Mouse (Mus musculus): Measurements from ENCODE around the gene Actl6b. TPM values are rescaled to one million over a fixed set of nuclear protein-coding genes. Genes with fewer than 3 reads are reported as not detected.

Gene Actl6b
- 0.07 TPM in 1 of 2 replicates, not detected in the other for polyA plus RNA-seq (2016; fragmentation: Nextera tagmentation; extraction: Ambion mirVana)

DNA sequence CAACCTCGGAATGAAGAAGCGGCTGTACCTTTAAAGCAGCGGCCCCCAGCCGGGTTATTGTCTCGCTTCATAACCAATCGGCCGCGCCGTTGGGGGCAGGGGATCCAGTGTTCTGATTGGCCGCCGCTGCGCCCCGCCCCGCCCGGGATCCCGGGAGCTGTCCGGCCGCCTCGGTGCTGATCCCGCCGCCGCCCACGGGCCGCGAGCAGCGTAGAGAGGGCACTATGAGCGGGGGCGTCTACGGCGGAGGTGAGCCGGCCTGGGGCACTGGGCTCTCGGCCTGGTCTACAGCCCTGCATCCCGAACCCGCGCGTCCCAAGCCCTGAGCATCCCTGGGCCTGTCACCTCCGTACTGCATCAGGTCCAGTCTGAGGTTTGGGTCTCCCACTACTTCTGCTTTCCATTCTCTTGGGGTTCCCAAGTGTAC, at the start of gene Actl6b:
Gene Actl6b (plus strand): TSS at position 107 of the 427 bp plus-strand sequence.
- Histone ChIP-seq H3K4me3 (peak within 1 kb of the TSS; percentile 40), H3K27me3 (ENCODE audit: insufficient read depth, poor library complexity, severe bottlenecking) (peaks cover 25% of the 10 kb centered on the region)
- WGBS, result 1% methylated on average over 37 of the region's 37 CpGs

DNA sequence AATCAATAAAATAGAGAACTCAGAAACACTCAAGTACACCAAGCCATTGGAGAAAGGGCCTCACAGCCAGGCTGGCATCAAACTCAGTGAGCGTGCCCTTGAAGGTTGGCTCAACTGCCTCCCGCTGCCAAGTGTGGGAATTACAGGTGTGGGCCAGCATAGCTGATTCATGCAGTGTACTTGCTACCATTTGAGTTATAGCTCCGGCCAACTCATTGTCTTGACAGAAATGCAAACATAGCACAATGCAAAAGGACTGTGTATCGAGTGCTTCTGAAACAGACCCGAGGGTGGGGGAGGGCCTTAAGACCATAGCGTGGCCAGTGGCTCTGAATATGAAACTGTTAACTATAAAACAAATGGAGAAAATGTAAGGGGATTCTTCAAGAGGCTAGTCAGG, 49.3 kb upstream of the Actl6b start:
- Histone ChIP-seq H3K27ac (no peak overlapping the region), H3K27me3 (ENCODE audit: insufficient read depth, poor library complexity, severe bottlenecking) (no peaks in the 10 kb centered on the region), H3K9me3 (no peaks in the 10 kb centered on the region), H3K36me3 (peaks cover 12% of the 10 kb centered on the region; the same call in 1 of the 2 replicates), H3K4me1 (peaks cover 12% of the 10 kb centered on the region; the same call in 1 of the 2 replicates), H3K4me3 (no peak overlapping the region)
- 83% methylated on average over 6 of the region's 6 CpGs for WGBS
- no peak for DNase-seq (ENCODE audit: low spot score)

More for the DNA sequence above, at the start of gene Actl6b:
- Histone ChIP-seq H3K9me3 (no peaks in the 10 kb centered on the region), H3K36me3 (no peaks in the 10 kb centered on the region), H3K4me1 (peaks cover 6% of the 10 kb centered on the region; the same call in 1 of the 2 replicates), H3K27ac (no peak within 1 kb of the TSS)
- peak; percentile 87 for DNase-seq (ENCODE audit: low spot score)

DNA sequence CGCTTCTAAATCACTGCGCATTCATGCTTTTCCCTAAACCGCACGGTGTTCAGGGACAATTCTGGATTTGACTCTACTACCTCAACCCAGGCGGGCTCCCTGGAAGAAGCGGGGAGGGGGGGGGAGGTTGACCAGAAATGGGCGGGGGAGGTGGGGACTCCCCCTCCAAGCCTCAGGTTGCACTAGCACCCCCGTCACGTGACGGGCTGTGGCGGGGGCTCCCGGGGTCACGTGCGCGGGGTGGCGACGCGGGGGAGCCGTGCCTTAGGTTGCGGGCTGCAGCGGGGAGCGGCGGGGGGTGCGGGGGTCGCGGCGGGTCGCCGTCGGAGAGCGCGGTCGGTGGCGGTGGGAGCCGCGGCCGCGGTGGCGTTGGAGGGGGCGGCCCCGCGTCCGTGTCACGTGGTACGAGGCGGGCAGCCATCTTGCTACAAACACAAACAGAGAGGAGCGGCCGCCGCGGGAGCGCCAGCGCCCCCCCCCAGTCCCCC, 43.3 kb upstream of the Actl6b start:
- WGBS, result 2% methylated on average over 28 of the region's 52 CpGs
- Histone ChIP-seq H3K27me3 (ENCODE audit: insufficient read depth, poor library complexity, severe bottlenecking) (no peaks in the 10 kb centered on the region), H3K9me3 (no peaks in the 10 kb centered on the region), H3K4me1 (peaks cover 44% of the 10 kb centered on the region), H3K4me3 (peak overlapping the region; percentile 99), H3K36me3 (0 out of 2 replicates have a peak, but pooled peaks cover 2% of the 10 kb centered on the region), H3K27ac (peak overlapping the region; percentile 99)
- peak; percentile 91 for DNase-seq (ENCODE audit: low spot score)

DNA sequence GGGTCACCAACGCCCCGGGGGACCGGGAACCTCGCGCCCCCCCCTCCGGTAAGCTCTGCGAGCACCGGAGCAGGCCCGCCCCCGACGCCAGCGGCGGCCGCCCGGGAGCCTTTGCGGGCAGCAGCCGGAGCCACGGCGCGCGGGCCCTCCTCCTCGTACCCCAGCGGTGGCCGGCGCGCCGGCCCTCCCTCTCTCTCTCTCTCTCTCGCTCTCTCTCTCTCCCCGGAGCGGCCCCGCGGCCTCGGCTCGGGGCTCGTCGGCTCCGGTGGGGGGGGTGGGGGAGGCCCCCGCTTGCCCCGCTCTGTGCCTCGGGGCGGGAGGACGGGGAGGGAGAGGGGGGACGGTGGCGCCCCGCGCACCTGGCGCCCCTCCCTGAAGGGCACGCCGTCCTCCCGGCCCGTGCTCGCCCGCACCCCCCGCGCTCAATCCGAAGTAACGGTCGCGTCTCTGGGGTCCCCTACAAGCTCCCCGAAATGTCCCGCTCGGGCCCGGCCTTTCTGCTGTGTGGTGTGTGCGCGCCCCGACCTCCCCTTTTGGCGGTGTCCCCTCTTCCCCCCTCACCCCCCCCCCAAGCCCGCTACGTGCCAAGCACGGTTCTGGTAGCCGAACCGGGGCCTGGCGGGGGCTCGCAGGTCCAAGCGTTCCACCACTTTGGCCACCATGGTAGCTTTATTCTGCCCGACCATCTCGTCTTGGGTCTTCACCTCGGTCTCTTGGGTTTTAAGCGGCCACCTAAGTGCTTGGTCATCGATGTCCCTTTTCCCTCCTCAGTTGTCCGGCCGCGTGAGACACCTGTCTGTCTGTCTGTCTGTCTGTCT, 42.5 kb upstream of the Actl6b start:
- Histone ChIP-seq H3K4me1 (peaks cover 44% of the 10 kb centered on the region), H3K27ac (peak overlapping the region; percentile 99), H3K4me3 (peak overlapping the region; percentile 99), H3K36me3 (0 out of 2 replicates have a peak, but pooled peaks cover 2% of the 10 kb centered on the region), H3K27me3 (ENCODE audit: insufficient read depth, poor library complexity, severe bottlenecking) (no peaks in the 10 kb centered on the region), H3K9me3 (no peaks in the 10 kb centered on the region)
- 1% methylated on average over 58 of the region's 83 CpGs for WGBS
- no peak for DNase-seq (ENCODE audit: low spot score)

DNA sequence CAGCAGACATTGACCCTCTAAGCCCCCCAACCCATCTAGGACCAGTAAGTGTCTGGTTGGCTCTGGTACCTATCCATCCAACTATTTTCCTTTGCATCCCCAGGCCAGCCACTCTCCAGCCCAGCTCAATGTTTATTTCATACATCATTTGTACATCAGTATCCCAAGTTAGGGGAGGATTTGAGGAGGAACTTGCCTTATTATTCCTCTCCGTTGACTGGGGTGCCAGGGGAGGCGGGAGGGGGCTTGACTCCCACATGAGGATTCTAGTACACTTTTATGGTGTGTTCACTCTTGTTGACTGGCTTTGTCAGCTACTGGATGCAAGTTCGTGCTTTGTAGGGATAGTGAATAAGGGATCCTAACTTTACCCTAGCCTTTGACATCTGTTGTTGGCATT, 41.6 kb upstream of the Actl6b start:
- Histone ChIP-seq H3K4me3 (peak overlapping the region; percentile 99), H3K9me3 (no peaks in the 10 kb centered on the region), H3K36me3 (0 out of 2 replicates have a peak, but pooled peaks cover 2% of the 10 kb centered on the region), H3K4me1 (peaks cover 44% of the 10 kb centered on the region), H3K27me3 (ENCODE audit: insufficient read depth, poor library complexity, severe bottlenecking) (no peaks in the 10 kb centered on the region), H3K27ac (no peak overlapping the region; the same call in 1 of the 2 replicates)
- DNase-seq (ENCODE audit: low spot score), result no peak
- WGBS, result 83% methylated on average over 3 of the region's 3 CpGs

DNA sequence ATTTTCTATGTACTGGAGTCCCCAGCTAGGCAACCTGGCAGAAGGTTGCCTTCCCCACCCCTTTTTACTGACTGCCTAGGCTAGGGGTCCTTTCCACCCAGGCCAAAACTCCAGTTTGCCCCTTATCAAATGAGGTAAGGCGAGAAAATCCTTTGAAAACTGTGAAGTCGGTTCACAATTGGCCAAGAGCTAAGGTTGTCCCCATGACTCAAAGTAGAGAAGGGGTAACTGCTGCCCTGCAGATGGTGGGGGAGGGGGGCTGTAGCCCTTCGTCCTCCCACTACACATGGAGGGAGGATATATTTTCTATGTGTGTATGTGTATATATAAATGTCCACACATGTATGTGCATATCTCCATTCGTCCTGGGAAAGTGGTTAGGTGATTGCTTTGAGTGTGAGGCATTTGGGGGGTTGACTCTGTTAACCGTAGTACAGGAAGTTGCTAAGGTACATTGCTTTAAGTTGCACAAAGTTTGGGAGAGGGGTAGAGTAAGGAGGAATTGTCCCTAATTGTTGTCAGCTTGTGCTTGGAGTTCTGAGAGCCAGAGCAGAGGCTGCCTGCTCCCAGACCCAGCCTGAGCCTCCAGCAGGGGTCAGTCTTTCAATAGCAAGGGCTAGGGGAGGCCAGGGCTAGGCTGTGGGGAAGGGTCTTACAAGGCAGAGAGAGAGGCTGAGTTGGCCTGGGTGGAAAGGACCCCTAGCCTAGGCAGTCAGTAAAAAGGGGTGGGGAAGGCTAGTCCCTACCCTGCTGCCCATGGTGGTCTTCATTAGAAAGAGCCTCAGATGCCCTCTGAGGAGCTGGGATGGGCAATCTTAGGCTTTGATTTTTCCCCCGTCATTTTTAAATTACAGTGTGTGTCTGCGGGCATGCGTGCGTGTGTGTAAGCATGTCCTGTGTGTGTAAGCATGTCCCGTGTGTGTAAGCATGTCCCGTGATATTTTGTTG, 40.2 kb upstream of the Actl6b start:
- peaks cover 44% of the 10 kb centered on the region for H3K4me1 ChIP-seq
- H3K4me3 ChIP-seq, result no peak overlapping the region
- H3K9me3 ChIP-seq, result no peaks in the 10 kb centered on the region
- H3K27ac ChIP-seq, result no peak overlapping the region
- WGBS, result 78% methylated on average over 11 of the region's 11 CpGs
- no peak for DNase-seq (ENCODE audit: low spot score)
- H3K27me3 ChIP-seq (ENCODE audit: insufficient read depth, poor library complexity, severe bottlenecking), result no peaks in the 10 kb centered on the region
- peaks cover 12% of the 10 kb centered on the region for H3K36me3 ChIP-seq

DNA sequence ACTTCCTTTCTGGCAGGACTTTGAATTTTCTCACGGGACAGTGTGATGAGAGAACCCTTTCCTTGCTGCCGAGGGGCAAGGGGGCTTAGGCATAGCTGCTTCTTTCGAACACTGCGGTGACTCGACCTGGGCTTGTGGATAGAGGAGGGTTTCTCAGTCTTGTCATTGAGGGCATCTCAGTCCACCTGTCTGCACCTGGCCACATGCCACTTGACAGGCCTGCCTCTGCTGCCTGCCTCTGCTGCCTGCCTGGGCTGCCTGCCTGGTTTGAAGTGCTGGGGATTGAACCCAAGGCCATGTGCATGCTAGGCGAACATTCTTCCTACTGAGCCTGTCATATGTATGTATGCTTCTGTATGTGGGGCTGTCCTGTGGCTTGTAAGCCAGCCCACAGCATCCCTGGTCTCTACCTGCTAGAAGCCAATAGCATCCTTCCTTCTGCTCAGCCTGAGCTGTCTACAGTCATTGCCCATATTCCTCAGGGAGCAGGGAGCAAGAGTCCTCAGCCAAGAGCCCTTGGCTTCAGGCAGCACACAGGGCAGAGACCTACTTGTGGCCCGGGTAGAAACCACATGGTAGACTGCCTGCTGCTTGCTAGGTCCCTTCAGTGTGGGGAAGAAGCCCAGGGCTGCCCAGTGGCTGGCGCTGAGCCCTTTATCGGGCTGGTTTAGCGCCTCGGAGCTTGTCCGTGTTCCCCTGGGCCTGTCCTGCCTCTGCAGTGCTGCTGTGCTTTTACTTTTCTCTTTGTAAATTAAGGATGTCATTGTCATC, 39.2 kb upstream of the Actl6b start:
- Histone ChIP-seq H3K36me3 (peaks cover 23% of the 10 kb centered on the region), H3K27me3 (ENCODE audit: insufficient read depth, poor library complexity, severe bottlenecking) (no peaks in the 10 kb centered on the region), H3K4me3 (no peak overlapping the region), H3K27ac (no peak overlapping the region), H3K9me3 (no peaks in the 10 kb centered on the region), H3K4me1 (peaks cover 44% of the 10 kb centered on the region)
- WGBS, result 84% methylated on average over 12 of the region's 12 CpGs
- DNase-seq (ENCODE audit: low spot score), result no peak

DNA sequence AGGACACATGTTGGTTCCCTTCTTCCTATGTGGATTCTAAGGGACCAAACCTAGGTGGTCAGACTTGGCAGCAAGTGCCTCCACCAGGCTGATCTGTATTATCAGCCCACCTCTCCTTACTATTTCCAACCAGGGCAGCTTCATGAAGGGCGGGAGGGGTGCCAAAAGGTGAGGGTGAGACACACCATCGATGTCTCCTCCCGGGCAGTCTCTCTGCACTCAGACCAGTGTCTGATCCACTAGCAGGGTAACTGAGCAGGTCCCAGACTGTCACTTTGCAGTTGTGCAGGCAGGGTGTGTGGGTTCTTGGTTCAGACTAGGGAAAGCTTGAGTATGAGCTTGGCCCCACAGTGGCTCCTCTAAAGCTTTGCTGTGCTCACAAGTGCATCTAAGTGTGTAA, 38.5 kb upstream of the Actl6b start:
- DNase-seq (ENCODE audit: low spot score), result no peak
- no peaks in the 10 kb centered on the region for H3K9me3 ChIP-seq
- H3K27ac ChIP-seq, result no peak overlapping the region
- no peaks in the 10 kb centered on the region for H3K27me3 ChIP-seq (ENCODE audit: insufficient read depth, poor library complexity, severe bottlenecking)
- H3K4me1 ChIP-seq, result peaks cover 41% of the 10 kb centered on the region
- peaks cover 29% of the 10 kb centered on the region for H3K36me3 ChIP-seq
- WGBS, result 86% methylated on average over 3 of the region's 3 CpGs
- H3K4me3 ChIP-seq, result no peak overlapping the region

DNA sequence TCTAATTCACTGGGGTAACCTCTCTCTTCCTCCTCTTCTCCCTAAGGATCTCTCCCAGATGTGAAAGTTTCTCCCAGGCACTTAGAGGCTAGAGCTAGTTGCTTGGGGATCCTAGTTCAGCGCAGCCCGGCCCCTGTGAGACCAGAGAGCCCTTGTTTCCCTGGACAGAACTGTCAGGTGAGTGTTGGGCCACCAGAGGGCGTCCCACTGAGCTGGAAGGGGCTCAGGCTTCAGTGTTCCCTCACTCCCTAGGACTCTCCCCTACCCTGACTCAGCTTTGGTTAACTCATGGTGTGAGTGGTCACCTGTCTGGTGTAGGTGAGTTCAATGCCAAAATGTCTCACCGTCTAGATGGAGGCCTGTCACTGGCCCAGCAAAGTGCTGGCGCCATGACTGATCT, 34.9 kb upstream of the Actl6b start, which contains the start of gene Gigyf1:
Gene Gigyf1 (plus strand): TSS at position 113 of the 400 bp plus-strand sequence.
- 77% methylated on average over 5 of the region's 5 CpGs for WGBS
- DNase-seq (ENCODE audit: low spot score), result no peak
- Histone ChIP-seq H3K27me3 (ENCODE audit: insufficient read depth, poor library complexity, severe bottlenecking) (no peaks in the 10 kb centered on the region), H3K4me3 (no peak within 1 kb of the TSS), H3K36me3 (peaks cover 66% of the 10 kb centered on the region), H3K4me1 (peaks cover 13% of the 10 kb centered on the region), H3K9me3 (no peaks in the 10 kb centered on the region), H3K27ac (no peak within 1 kb of the TSS)

DNA sequence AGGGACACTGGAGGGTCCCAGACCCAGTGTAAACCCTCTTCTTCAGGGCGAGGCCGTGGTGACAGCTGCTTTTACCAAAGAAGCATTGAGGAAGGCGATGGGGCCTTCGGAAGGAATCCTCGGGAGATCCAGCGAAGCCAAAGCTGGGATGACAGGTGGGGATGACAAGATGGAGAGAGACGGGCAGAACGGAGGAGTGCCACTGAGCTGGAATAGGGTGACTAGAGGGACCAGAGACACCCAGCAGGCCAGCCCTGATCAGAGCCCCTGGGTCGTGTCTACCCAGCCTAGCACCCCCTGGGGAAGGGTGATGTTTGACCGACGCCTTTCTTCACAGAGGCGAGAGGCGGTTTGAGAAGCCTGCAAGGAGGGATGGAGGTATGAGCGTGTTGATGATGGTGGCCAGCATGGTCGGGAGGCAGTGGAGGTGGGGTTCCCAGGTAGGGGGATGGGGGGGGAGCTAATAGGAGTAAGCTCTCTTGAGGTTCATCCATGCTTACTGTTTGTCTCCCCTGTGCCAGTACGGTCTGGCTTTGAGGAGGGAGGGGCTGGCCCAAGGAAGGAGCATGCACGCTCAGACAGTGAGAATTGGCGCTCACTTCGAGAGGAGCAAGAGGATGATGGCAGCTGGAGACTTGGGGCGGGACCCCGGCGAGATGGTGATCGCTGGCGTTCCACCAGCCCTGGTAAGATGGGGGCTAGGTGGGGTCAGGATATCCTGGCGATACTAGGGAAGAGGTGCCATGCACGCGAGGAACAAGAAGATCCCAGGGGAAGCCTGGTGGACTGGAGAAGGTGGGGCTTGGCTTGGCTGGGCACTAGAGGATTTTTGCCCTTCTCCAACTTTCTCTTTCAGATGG, 33.4 kb upstream of the Actl6b start:
- Histone ChIP-seq H3K36me3 (peaks cover 78% of the 10 kb centered on the region), H3K27me3 (ENCODE audit: insufficient read depth, poor library complexity, severe bottlenecking) (no peaks in the 10 kb centered on the region), H3K27ac (no peak overlapping the region), H3K4me1 (peaks cover 5% of the 10 kb centered on the region), H3K4me3 (no peak overlapping the region), H3K9me3 (no peaks in the 10 kb centered on the region)
- no peak for DNase-seq (ENCODE audit: low spot score)
- 90% methylated on average over 27 of the region's 27 CpGs for WGBS

DNA sequence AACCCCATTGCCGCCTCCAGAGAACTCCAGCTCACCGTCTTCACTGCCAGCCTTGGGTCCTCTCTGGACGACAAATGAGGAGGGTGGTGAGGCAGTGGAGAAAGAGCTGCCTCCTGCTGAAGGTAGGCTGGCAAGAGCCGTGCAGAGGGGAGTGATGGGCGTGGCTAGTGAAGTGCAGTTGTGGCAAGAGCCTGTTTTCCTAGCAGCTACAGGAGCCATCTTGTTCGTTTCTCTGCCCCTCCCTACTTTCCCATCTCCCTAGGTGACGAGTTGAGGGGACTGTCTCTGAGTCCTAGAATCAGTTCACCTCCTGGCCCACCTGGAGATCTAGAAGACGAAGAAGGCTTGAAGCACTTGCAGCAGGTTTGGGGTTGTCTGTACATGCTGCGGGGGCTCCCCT, 31.5 kb upstream of the Actl6b start:
- Histone ChIP-seq H3K36me3 (peaks cover 96% of the 10 kb centered on the region), H3K27ac (no peak overlapping the region), H3K27me3 (ENCODE audit: insufficient read depth, poor library complexity, severe bottlenecking) (no peaks in the 10 kb centered on the region), H3K4me1 (peaks cover 18% of the 10 kb centered on the region), H3K9me3 (no peaks in the 10 kb centered on the region), H3K4me3 (no peak overlapping the region)
- DNase-seq (ENCODE audit: low spot score), result no peak
- WGBS, result 77% methylated on average over 9 of the region's 9 CpGs
